Mouse (Mus musculus) cortical plate, adult 2 months (tissue): ENCODE measurements around the gene Abcc8.

Experiments used
- CTCF ChIP-seq: fragments of 200-500 bp; IDR thresholded peaks from 2 replicates; pipeline ENCODE4 v1.5.1; 2011; ENCODE audit warnings: mild to moderate bottlenecking, control low read depth, low read length; ENCODE audit not compliant: insufficient read depth; ENCODE audit errors: extremely low read depth
- POLR2A ChIP-seq: fragments of 200-500 bp; IDR thresholded peaks from 2 replicates; pipeline ENCODE4 v1.6.1; 2011; ENCODE audit warnings: mild to moderate bottlenecking, low read length, control low read depth; ENCODE audit not compliant: insufficient read depth; ENCODE audit errors: extremely low read depth

- TF ChIP-seq CTCF (no peak), POLR2A (no peak)
These were observed 50.2 kb downstream of the Abcc8 start for GRCm38 (mm10) chr7:46129463-46130179.
